Comparison of ENCODE assay signal across 8 mouse cellular contexts in genomic region chr5:135008671-135009589, GRCm38 (mm10). TPM values are rescaled to one million over a fixed set of nuclear protein-coding genes. Genes with fewer than 3 reads are reported as not detected.
DNase-seq lines count a peak whose midpoint lies in the region; ATAC-seq and TF ChIP-seq lines count a peak whose summit lies in the region.

Abhd11 (plus strand) TSS chr5:135009152.

- DNase-seq in c-Kit-positive CD71-positive TER-119-positive erythroid progenitor cells, embryonic 14.5 days (ENCODE audit: low spot score), result peak; percentile 100
- peak; percentile 99 for DNase-seq in heart, postnatal 0 days (ENCODE audit: low spot score)
- peak; percentile 99 to 100 for DNase-seq in kidney, postnatal 4 days

- no peak for TF ChIP-seq CTCF in E14TG2a.4 (conservative IDR thresholded peaks at IDR 0.05; ENCODE audit: low read length)
- TF ChIP-seq CTCF in heart, postnatal 0 days (IDR thresholded peaks at IDR 0.05; ENCODE audit: low read depth), result 0 out of 2 replicates have a peak, but pooled peaks have one; percentile 10
- TF ChIP-seq CTCF in testis, adult 2 months (IDR thresholded peaks at IDR 0.05; ENCODE audit: control insufficient read depth, insufficient read depth, insufficient replicate concordance, low read depth, low read length), result no peak

- peak within 1 kb of the TSS; percentile 88 for H3K4me3 ChIP-seq in E14TG2a.4 (replicated peaks; ENCODE audit: low read length)
- peak within 1 kb of the TSS; percentile 49 for H3K4me3 ChIP-seq in forebrain, embryonic 12.5 days (replicated peaks)
- H3K4me3 ChIP-seq in heart, postnatal 0 days (ENCODE audit: low read depth, low read length), result peak within 1 kb of the TSS; percentile 61
- H3K4me3 ChIP-seq in liver, embryonic 16.5 days (ENCODE audit: low read depth, low read length), result peak within 1 kb of the TSS; percentile 64
- peak within 1 kb of the TSS; percentile 61 for H3K4me3 ChIP-seq in neural tube, embryonic 13.5 days
- peak within 1 kb of the TSS; percentile 91 for H3K4me3 ChIP-seq in testis, adult 2 months (ENCODE audit: control insufficient read depth, low read depth, low read length)

- H3K27me3 ChIP-seq in E14TG2a.4 (ENCODE audit: insufficient read depth, low read length), result no peaks in the 10 kb centered on the region
- H3K27me3 ChIP-seq in forebrain, embryonic 12.5 days, result peaks cover 13% of the 10 kb centered on the region; the same call in 1 of the 2 replicates
- no peaks in the 10 kb centered on the region for H3K27me3 ChIP-seq in heart, postnatal 0 days (ENCODE audit: control insufficient read depth, insufficient read depth, low read length)
- no peaks in the 10 kb centered on the region for H3K27me3 ChIP-seq in liver, embryonic 16.5 days (ENCODE audit: control insufficient read depth, insufficient read depth, low read depth, low read length)
- H3K27me3 ChIP-seq in neural tube, embryonic 13.5 days, result no peaks in the 10 kb centered on the region
- H3K27me3 ChIP-seq in testis, adult 2 months (ENCODE audit: control insufficient read depth, insufficient read depth, low read length), result no peaks in the 10 kb centered on the region

- ATAC-seq in forebrain, embryonic 12.5 days (ENCODE audit: low FRiP score), result peak; percentile 90
- peak; percentile 85 for ATAC-seq in heart, postnatal 0 days (ENCODE audit: insufficient read depth, low read depth)
- peak; percentile 83 for ATAC-seq in liver, embryonic 16.5 days (ENCODE audit: low read depth)
- peak; percentile 91 for ATAC-seq in neural tube, embryonic 13.5 days (ENCODE audit: low read depth)

- H3K27ac ChIP-seq in forebrain, embryonic 12.5 days, result peak within 1 kb of the TSS; percentile 97
- peak within 1 kb of the TSS; percentile 96 for H3K27ac ChIP-seq in heart, postnatal 0 days (ENCODE audit: low read depth)
- peak within 1 kb of the TSS; percentile 93 for H3K27ac ChIP-seq in liver, embryonic 16.5 days (ENCODE audit: low read length)
- H3K27ac ChIP-seq in neural tube, embryonic 13.5 days (replicated peaks), result peak within 1 kb of the TSS; percentile 98
- H3K27ac ChIP-seq in testis, adult 2 months (ENCODE audit: control insufficient read depth, insufficient read depth, low read depth, low read length), result peak within 1 kb of the TSS; percentile 98

- H3K9me3 ChIP-seq in E14TG2a.4 (ENCODE audit: low read length), result no peaks in the 10 kb centered on the region
- H3K9me3 ChIP-seq in forebrain, embryonic 12.5 days, result no peaks in the 10 kb centered on the region
- H3K9me3 ChIP-seq in heart, postnatal 0 days (replicated peaks; ENCODE audit: control insufficient read depth, low read length), result no peaks in the 10 kb centered on the region
- no peaks in the 10 kb centered on the region for H3K9me3 ChIP-seq in liver, embryonic 16.5 days (replicated peaks; ENCODE audit: control insufficient read depth, low read length)
- H3K9me3 ChIP-seq in neural tube, embryonic 13.5 days, result no peaks in the 10 kb centered on the region

- TF ChIP-seq EP300 in heart, postnatal 0 days (IDR thresholded peaks at IDR 0.05; ENCODE audit: low read depth), result peak; percentile 78; the same call in 1 of the 2 replicates

- H3K9ac ChIP-seq in forebrain, embryonic 12.5 days, result peak within 1 kb of the TSS; percentile 74
- H3K9ac ChIP-seq in heart, postnatal 0 days (replicated peaks; ENCODE audit: low read depth, low read length), result peak within 1 kb of the TSS; percentile 54
- H3K9ac ChIP-seq in liver, embryonic 16.5 days (ENCODE audit: low read depth, low read length), result peak within 1 kb of the TSS; percentile 80
- H3K9ac ChIP-seq in neural tube, embryonic 13.5 days, result peak within 1 kb of the TSS; percentile 84

- TF ChIP-seq POLR2A in testis, adult 2 months (IDR thresholded peaks at IDR 0.05; ENCODE audit: control insufficient read depth, low read depth, low read length), result peak; percentile 47

- peaks cover 16% of the 10 kb centered on the region for H3K36me3 ChIP-seq in E14TG2a.4 (ENCODE audit: insufficient read depth, low read length)
- no peaks in the 10 kb centered on the region for H3K36me3 ChIP-seq in forebrain, embryonic 12.5 days (replicated peaks)
- H3K36me3 ChIP-seq in heart, postnatal 0 days (replicated peaks; ENCODE audit: control insufficient read depth, insufficient read depth, low read length), result peaks cover 10% of the 10 kb centered on the region; the same call in 1 of the 2 replicates
- no peaks in the 10 kb centered on the region for H3K36me3 ChIP-seq in liver, embryonic 16.5 days (ENCODE audit: control insufficient read depth, insufficient read depth)
- no peaks in the 10 kb centered on the region for H3K36me3 ChIP-seq in neural tube, embryonic 13.5 days
- H3K36me3 ChIP-seq in testis, adult 2 months (ENCODE audit: control insufficient read depth, insufficient read depth, low read length), result no peaks in the 10 kb centered on the region

- peak within 1 kb of the TSS; percentile 78 for H3K4me2 ChIP-seq in forebrain, embryonic 12.5 days
- peak within 1 kb of the TSS; percentile 67 for H3K4me2 ChIP-seq in heart, postnatal 0 days (ENCODE audit: low read depth, low read length)
- peak within 1 kb of the TSS; percentile 99 for H3K4me2 ChIP-seq in liver, embryonic 16.5 days (ENCODE audit: low read depth, low read length)
- peak within 1 kb of the TSS; percentile 79 for H3K4me2 ChIP-seq in neural tube, embryonic 13.5 days

- H3K4me1 ChIP-seq in E14TG2a.4 (replicated peaks; ENCODE audit: low read depth, low read length), result peaks cover 55% of the 10 kb centered on the region
- peaks cover 37% of the 10 kb centered on the region for H3K4me1 ChIP-seq in forebrain, embryonic 12.5 days
- peaks cover 6% of the 10 kb centered on the region for H3K4me1 ChIP-seq in heart, postnatal 0 days (ENCODE audit: control insufficient read depth, insufficient read depth)
- peaks cover 33% of the 10 kb centered on the region for H3K4me1 ChIP-seq in liver, embryonic 16.5 days (ENCODE audit: control insufficient read depth, low read depth, low read length)
- peaks cover 41% of the 10 kb centered on the region for H3K4me1 ChIP-seq in neural tube, embryonic 13.5 days (replicated peaks)
- peaks cover 20% of the 10 kb centered on the region for H3K4me1 ChIP-seq in testis, adult 2 months (ENCODE audit: control insufficient read depth, insufficient read depth, low read length)

- 0% methylated on average over 52 of the region's 52 CpGs for WGBS in forebrain, embryonic 12.5 days
- 0% methylated on average over 52 of the region's 52 CpGs for WGBS in heart, postnatal 0 days
- WGBS in liver, embryonic 16.5 days (ENCODE audit: insufficient replicate concordance), result under 1% methylated on average over 52 of the region's 52 CpGs
- WGBS in neural tube, embryonic 13.5 days, result under 1% methylated on average over 52 of the region's 52 CpGs

RNA-seq across cellular contexts. Expression of gene Abhd11, which starts in this region (rescaled TPM):
- 42.3 and 43.1 TPM in 2 replicates for polyA plus RNA-seq in forebrain, embryonic 12.5 days (2016; fragmentation: Nextera tagmentation; extraction: Ambion mirVana)
- total RNA-seq in heart, postnatal 0 days (2014; rRNA removed; ENCODE audit: low replicate concordance), result 55.6 and 60.8 TPM in 2 replicates
- 99.5 and 100 TPM in 2 replicates for polyA plus RNA-seq in heart, postnatal 0 days (2015; fragmentation: Nextera tagmentation; extraction: Ambion mirVana)
- polyA plus RNA-seq in liver, embryonic 16.5 days (2015; fragmentation: Nextera tagmentation; extraction: Ambion mirVana), result 26.2 and 26.6 TPM in 2 replicates
- polyA plus RNA-seq in neural tube, embryonic 13.5 days (2015; fragmentation: Nextera tagmentation; extraction: Ambion mirVana), result 63.6 and 72.2 TPM in 2 replicates
- polyA plus RNA-seq in testis, adult 2 months (2012; rRNA removed), result 102 and 108 TPM in 2 replicates

Comparison
In these comparisons a context has a peak if more than half of its experiments do, and no peak if none do; other contexts are left out.
1. Peak in every context shown above with its lines: DNase-seq, ATAC-seq, H3K4me3 ChIP-seq and H3K27ac ChIP-seq.